Mouse (Mus musculus): ENCODE measurements around the gene Dock6. TPM values are rescaled to one million over a fixed set of nuclear protein-coding genes. Genes with fewer than 3 reads are reported as not detected.
"Not testable (repeated sequence)": the region's sequence is repeated elsewhere in the genome, so short reads cannot be mapped to it uniquely, and the experiment has no call there.

Dock6 gene
- polyA plus RNA-seq, 1 experiment from 2014 or later = 15.5 TPM

GRCm38 (mm10) chr9:21795579-21795978, 56.9 kb downstream of the Dock6 start:
- Histone ChIP-seq H3K9me3 (ENCODE audit: control insufficient read depth) (no peaks in the 10 kb centered on the region), H3K4me1 (replicated peaks; ENCODE audit: control insufficient read depth, insufficient read depth, low read length) (no peaks in the 10 kb centered on the region), H3K27ac (ENCODE audit: low read depth, low read length) (no peak overlapping the region), H3K27me3 (replicated peaks; ENCODE audit: control insufficient read depth, insufficient read depth, low read length) (no peaks in the 10 kb centered on the region), H3K9ac (ENCODE audit: low read depth, low read length) (no peak overlapping the region), H3K4me2 (replicated peaks; ENCODE audit: low read depth) (no peak overlapping the region), H3K36me3 (ENCODE audit: control insufficient read depth, insufficient read depth) (peaks cover 32% of the 10 kb centered on the region), H3K4me3 (ENCODE audit: low read depth, low read length) (no peak overlapping the region)
- no peak for TF ChIP-seq CTCF (IDR thresholded peaks at IDR 0.05; ENCODE audit: low read depth)
- ATAC-seq = no peak
- WGBS = 75% methylated on average over 5 of the region's 5 CpGs

DNA sequence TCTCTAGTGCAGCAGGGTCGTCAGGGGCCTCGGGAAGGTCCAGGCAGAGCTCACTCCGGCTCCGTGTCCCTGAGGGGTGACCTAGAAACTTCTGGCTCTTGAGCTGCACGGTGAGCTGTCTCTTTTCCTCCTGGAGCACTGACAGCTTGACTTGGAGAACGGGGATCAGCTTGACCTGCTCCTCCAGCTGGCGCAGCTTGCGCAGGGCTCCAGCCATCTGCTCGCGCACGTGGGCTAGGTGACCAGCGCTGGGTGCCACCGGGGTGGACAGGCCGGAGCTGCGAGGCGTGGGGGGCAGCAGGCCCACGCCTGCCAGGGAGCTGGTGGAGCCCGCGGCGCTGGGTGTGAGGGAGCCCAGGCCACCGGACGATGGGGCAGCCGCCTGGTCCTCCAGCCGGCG, 57.5 kb downstream of the Dock6 start:
- no peak for TF ChIP-seq CTCF (IDR thresholded peaks at IDR 0.05; ENCODE audit: low read depth)
- Histone ChIP-seq H3K9me3 (ENCODE audit: control insufficient read depth) (no peaks in the 10 kb centered on the region), H3K9ac (ENCODE audit: low read depth, low read length) (no peak overlapping the region), H3K27me3 (replicated peaks; ENCODE audit: control insufficient read depth, insufficient read depth, low read length) (no peaks in the 10 kb centered on the region), H3K4me2 (replicated peaks; ENCODE audit: low read depth) (no peak overlapping the region), H3K36me3 (ENCODE audit: control insufficient read depth, insufficient read depth) (peaks cover 31% of the 10 kb centered on the region), H3K4me3 (ENCODE audit: low read depth, low read length) (no peak overlapping the region), H3K4me1 (replicated peaks; ENCODE audit: control insufficient read depth, insufficient read depth, low read length) (no peaks in the 10 kb centered on the region), H3K27ac (ENCODE audit: low read depth, low read length) (no peak overlapping the region)
- ATAC-seq = no peak
- WGBS = 92% methylated on average over 25 of the region's 25 CpGs

- Histone ChIP-seq H3K27ac (ENCODE audit: low read depth, low read length) (no peak overlapping the region), H3K4me1 (replicated peaks; ENCODE audit: control insufficient read depth, insufficient read depth, low read length) (no peaks in the 10 kb centered on the region), H3K4me2 (replicated peaks; ENCODE audit: low read depth) (no peak overlapping the region), H3K9ac (ENCODE audit: low read depth, low read length) (no peak overlapping the region), H3K36me3 (ENCODE audit: control insufficient read depth, insufficient read depth) (peaks cover 34% of the 10 kb centered on the region), H3K27me3 (replicated peaks; ENCODE audit: control insufficient read depth, insufficient read depth, low read length) (no peaks in the 10 kb centered on the region), H3K9me3 (ENCODE audit: control insufficient read depth) (no peaks in the 10 kb centered on the region), H3K4me3 (ENCODE audit: low read depth, low read length) (no peak overlapping the region)
- ATAC-seq = no peak
- no peak for TF ChIP-seq CTCF (IDR thresholded peaks at IDR 0.05; ENCODE audit: low read depth)
- 94% methylated on average over 18 of the region's 18 CpGs for WGBS
Measured at GRCm38 (mm10) chr9:21794344-21794834, 58.0 kb downstream of the Dock6 start.

- not testable (repeated sequence) for H3K4me3 ChIP-seq (ENCODE audit: low read depth, low read length); H3K9me3 ChIP-seq (ENCODE audit: control insufficient read depth); H3K27ac ChIP-seq (ENCODE audit: low read depth, low read length); H3K9ac ChIP-seq (ENCODE audit: low read depth, low read length); H3K4me1 ChIP-seq (replicated peaks; ENCODE audit: control insufficient read depth, insufficient read depth, low read length); H3K27me3 ChIP-seq (replicated peaks; ENCODE audit: control insufficient read depth, insufficient read depth, low read length); H3K4me2 ChIP-seq (replicated peaks; ENCODE audit: low read depth); ATAC-seq
- 95% methylated on average over 6 of the region's 6 CpGs for WGBS
- peaks cover 37% of the 10 kb centered on the region for H3K36me3 ChIP-seq (ENCODE audit: control insufficient read depth, insufficient read depth)
Measured at GRCm38 (mm10) chr9:21793507-21793906, 58.9 kb downstream of the Dock6 start.

DNA sequence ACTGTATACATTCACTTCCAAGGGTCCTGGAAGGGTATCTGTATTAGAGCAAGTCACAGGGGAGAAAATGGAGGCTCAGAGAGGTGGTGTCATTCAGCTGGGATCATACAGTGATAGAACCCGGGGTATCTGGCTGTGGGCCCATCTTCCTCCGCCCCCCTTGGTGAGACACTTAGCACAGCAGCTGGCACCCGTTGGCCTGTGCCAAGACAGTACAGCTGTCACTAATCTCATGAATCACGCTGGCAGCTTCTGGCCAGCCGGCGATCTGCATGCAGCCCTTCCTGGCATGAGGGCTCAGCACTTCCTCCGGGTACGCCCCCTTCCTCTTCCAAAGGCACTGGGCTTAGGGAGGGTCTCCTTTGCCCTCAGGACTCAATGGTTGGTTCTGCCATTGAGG, 59.8 kb downstream of the Dock6 start:
- no peaks in the 10 kb centered on the region for H3K27me3 ChIP-seq (replicated peaks; ENCODE audit: control insufficient read depth, insufficient read depth, low read length)
- no peak overlapping the region for H3K27ac ChIP-seq (ENCODE audit: low read depth, low read length)
- no peak overlapping the region for H3K4me3 ChIP-seq (ENCODE audit: low read depth, low read length)
- ATAC-seq = no peak
- TF ChIP-seq CTCF (IDR thresholded peaks at IDR 0.05; ENCODE audit: low read depth) = no peak
- no peaks in the 10 kb centered on the region for H3K9me3 ChIP-seq (ENCODE audit: control insufficient read depth)
- peaks cover 37% of the 10 kb centered on the region for H3K36me3 ChIP-seq (ENCODE audit: control insufficient read depth, insufficient read depth)
- 45% methylated on average over 8 of the region's 8 CpGs for WGBS
- peak overlapping the region; percentile 21; the same call in 1 of the 2 replicates for H3K4me2 ChIP-seq (replicated peaks; ENCODE audit: low read depth)
- no peak overlapping the region for H3K9ac ChIP-seq (ENCODE audit: low read depth, low read length)
- H3K4me1 ChIP-seq (replicated peaks; ENCODE audit: control insufficient read depth, insufficient read depth, low read length) = no peaks in the 10 kb centered on the region

DNA sequence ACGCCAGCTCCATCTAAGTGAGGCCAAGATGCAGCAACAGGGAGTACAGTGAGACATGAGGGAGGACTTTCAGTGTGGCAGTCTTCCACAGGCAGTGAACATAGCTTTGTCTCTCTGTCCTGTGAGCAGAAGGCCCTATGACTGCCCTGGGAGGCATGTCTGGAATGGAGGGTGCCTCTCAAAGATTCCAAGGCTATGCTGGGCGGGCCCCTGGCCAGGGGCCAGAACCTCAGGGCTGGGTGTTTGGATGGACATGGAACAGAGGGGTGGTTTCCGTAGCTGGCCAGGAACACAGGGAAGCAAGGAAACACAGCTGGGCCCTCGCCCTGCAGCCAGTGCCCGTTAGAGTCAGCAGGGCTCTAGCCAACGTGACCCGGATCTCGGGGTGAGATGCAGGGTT, 60.6 kb downstream of the Dock6 start:
- WGBS = 49% methylated on average over 8 of the region's 8 CpGs
- no peak for ATAC-seq
- Histone ChIP-seq H3K4me1 (replicated peaks; ENCODE audit: control insufficient read depth, insufficient read depth, low read length) (no peaks in the 10 kb centered on the region), H3K27ac (ENCODE audit: low read depth, low read length) (no peak overlapping the region), H3K36me3 (ENCODE audit: control insufficient read depth, insufficient read depth) (peaks cover 37% of the 10 kb centered on the region), H3K4me3 (ENCODE audit: low read depth, low read length) (no peak overlapping the region), H3K9me3 (ENCODE audit: control insufficient read depth) (no peaks in the 10 kb centered on the region), H3K4me2 (replicated peaks; ENCODE audit: low read depth) (peak overlapping the region; percentile 24; the same call in 1 of the 2 replicates), H3K27me3 (replicated peaks; ENCODE audit: control insufficient read depth, insufficient read depth, low read length) (no peaks in the 10 kb centered on the region), H3K9ac (ENCODE audit: low read depth, low read length) (no peak overlapping the region)
- no peak for TF ChIP-seq CTCF (IDR thresholded peaks at IDR 0.05; ENCODE audit: low read depth)

DNA sequence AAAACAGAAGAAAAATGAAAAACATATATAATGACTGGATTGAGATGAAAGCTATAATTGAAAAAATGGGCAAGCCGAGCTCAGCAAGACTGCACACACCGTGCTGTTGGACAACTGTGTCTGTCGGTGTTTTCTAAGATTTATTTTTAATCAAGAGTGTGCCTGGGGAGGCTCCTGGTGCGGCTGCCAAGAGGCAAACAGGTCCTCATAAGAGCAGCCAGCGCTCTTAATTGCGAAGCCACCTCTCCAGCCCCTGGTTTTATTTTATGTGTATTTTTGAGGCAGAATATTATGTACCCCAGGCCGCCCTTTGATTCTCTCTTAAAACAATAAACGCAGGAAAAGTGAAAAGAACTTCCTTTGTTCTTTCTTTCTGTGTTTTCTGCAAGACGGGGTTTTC, 64.2 kb downstream of the Dock6 start:
- H3K4me2 ChIP-seq (replicated peaks; ENCODE audit: low read depth) = no peak overlapping the region
- TF ChIP-seq CTCF (IDR thresholded peaks at IDR 0.05; ENCODE audit: low read depth) = no peak
- WGBS = 71% methylated on average over 9 of the region's 9 CpGs
- no peak for ATAC-seq
- H3K27ac ChIP-seq (ENCODE audit: low read depth, low read length) = no peak overlapping the region
- peaks cover 12% of the 10 kb centered on the region for H3K36me3 ChIP-seq (ENCODE audit: control insufficient read depth, insufficient read depth)
- no peak overlapping the region for H3K4me3 ChIP-seq (ENCODE audit: low read depth, low read length)
- no peak overlapping the region for H3K9ac ChIP-seq (ENCODE audit: low read depth, low read length)
- H3K27me3 ChIP-seq (replicated peaks; ENCODE audit: control insufficient read depth, insufficient read depth, low read length) = no peaks in the 10 kb centered on the region
- no peaks in the 10 kb centered on the region for H3K9me3 ChIP-seq (ENCODE audit: control insufficient read depth)
- H3K4me1 ChIP-seq (replicated peaks; ENCODE audit: control insufficient read depth, insufficient read depth, low read length) = no peaks in the 10 kb centered on the region

Data from intestine, postnatal 0 days (tissue).